Mouse (Mus musculus): ENCODE data around the gene Gm13275. TPM values are rescaled to one million over a fixed set of nuclear protein-coding genes. Genes with fewer than 3 reads are reported as not detected.

Gene Gm13275
- polyA plus RNA-seq, 2 experiments: 0.14 to 1.1 TPM

Other genes starting within 250 kb of the Gm13275 start
- not detected for gene Ifna15, start 236.2 kb upstream of the Gm13275 start, polyA plus RNA-seq (2012; fragmentation: generic; extraction: Trizol)
- gene Ifna14, start 222.7 kb upstream of the Gm13275 start, polyA plus RNA-seq (2012; fragmentation: generic; extraction: Trizol): not detected
- not detected for gene Ifna9, start 202.1 kb upstream of the Gm13275 start, polyA plus RNA-seq (2012; fragmentation: generic; extraction: Trizol)
- not detected for gene Ifna12, start 191.1 kb upstream of the Gm13275 start, polyA plus RNA-seq (2012; fragmentation: generic; extraction: Trizol)
- gene C87499, start 160.1 kb upstream of the Gm13275 start, polyA plus RNA-seq (2012; fragmentation: generic; extraction: Trizol): not detected
- gene Ifna13, start 150.0 kb upstream of the Gm13275 start, polyA plus RNA-seq (2012; fragmentation: generic; extraction: Trizol): not detected
- not detected for gene Ifna16, start 117.6 kb upstream of the Gm13275 start, polyA plus RNA-seq (2012; fragmentation: generic; extraction: Trizol)
- gene Ifna2, start 110.6 kb upstream of the Gm13275 start, polyA plus RNA-seq (2012; fragmentation: generic; extraction: Trizol): not detected
- gene Ifnab, start 103.1 kb upstream of the Gm13275 start, polyA plus RNA-seq (2012; fragmentation: generic; extraction: Trizol): under 1 TPM in 1 of 2 experiments, not detected in 1; 0.05 TPM
- 1 to 10 TPM in 1 of 2 experiments, under 1 TPM in 1; 0.08 to 1.1 TPM for gene Gm26566, start 72.7 kb upstream of the Gm13275 start, polyA plus RNA-seq (2012; fragmentation: generic; extraction: Trizol)
- 10 to 100 TPM in 1 of 2 experiments, 1 to 10 TPM in 1; 1.1 to 12.5 TPM for gene Klhl9, start 72.0 kb upstream of the Gm13275 start, polyA plus RNA-seq (2012; fragmentation: generic; extraction: Trizol)
- not detected for gene Gm13271, start 39.6 kb upstream of the Gm13275 start, polyA plus RNA-seq (2012; fragmentation: generic; extraction: Trizol)
- not detected for gene Gm13283, start 34.4 kb upstream of the Gm13275 start, polyA plus RNA-seq (2012; fragmentation: generic; extraction: Trizol)
- gene Gm13290, start 20.7 kb upstream of the Gm13275 start, polyA plus RNA-seq (2012; fragmentation: generic; extraction: Trizol): 1 to 10 TPM; 1.2 to 3.1 TPM
- gene Gm13289, start 17.6 kb upstream of the Gm13275 start, polyA plus RNA-seq (2012; fragmentation: generic; extraction: Trizol): not detected
- under 1 TPM; 0.21 to 0.38 TPM for gene Gm13272, start 14.6 kb upstream of the Gm13275 start, polyA plus RNA-seq (2012; fragmentation: generic; extraction: Trizol)
- not detected for gene Ifnz, start 12.4 kb upstream of the Gm13275 start, polyA plus RNA-seq (2012; fragmentation: generic; extraction: Trizol)
- 1 to 10 TPM in 1 of 2 experiments, under 1 TPM in 1; 0.42 to 1.7 TPM for gene Gm13276, start 8.8 kb upstream of the Gm13275 start, polyA plus RNA-seq (2012; fragmentation: generic; extraction: Trizol)
- gene Gm13277, start 5.9 kb upstream of the Gm13275 start, polyA plus RNA-seq (2012; fragmentation: generic; extraction: Trizol): not detected
- not detected for gene Gm13278, start 2.9 kb upstream of the Gm13275 start, polyA plus RNA-seq (2012; fragmentation: generic; extraction: Trizol)
- gene Gm13279, start 2.9 kb downstream of the Gm13275 start, polyA plus RNA-seq (2012; fragmentation: generic; extraction: Trizol): not detected
- not detected for gene Gm13285, start 5.2 kb downstream of the Gm13275 start, polyA plus RNA-seq (2012; fragmentation: generic; extraction: Trizol)
- 1 to 10 TPM in 1 of 2 experiments, under 1 TPM in 1; 0.14 to 1.1 TPM for gene Gm13287, start 8.8 kb downstream of the Gm13275 start, polyA plus RNA-seq (2012; fragmentation: generic; extraction: Trizol)
- gene Gm13288, start 11.0 kb downstream of the Gm13275 start, polyA plus RNA-seq (2012; fragmentation: generic; extraction: Trizol): under 1 TPM; 0.05 to 0.50 TPM
- gene Ifna7, start 21.7 kb downstream of the Gm13275 start, polyA plus RNA-seq (2012; fragmentation: generic; extraction: Trizol): not detected
- gene Ifna11, start 25.5 kb downstream of the Gm13275 start, polyA plus RNA-seq (2012; fragmentation: generic; extraction: Trizol): not detected
- not detected for gene Ifna6, start 32.9 kb downstream of the Gm13275 start, polyA plus RNA-seq (2012; fragmentation: generic; extraction: Trizol)
- gene Ifna5, start 41.0 kb downstream of the Gm13275 start, polyA plus RNA-seq (2012; fragmentation: generic; extraction: Trizol): not detected
- not detected for gene Ifna4, start 47.4 kb downstream of the Gm13275 start, polyA plus RNA-seq (2012; fragmentation: generic; extraction: Trizol)
- not detected for gene Ifna1, start 55.6 kb downstream of the Gm13275 start, polyA plus RNA-seq (2012; fragmentation: generic; extraction: Trizol)
- under 1 TPM in 1 of 2 experiments, not detected in 1; 0.08 TPM for gene Ifne, start 85.7 kb downstream of the Gm13275 start, polyA plus RNA-seq (2012; fragmentation: generic; extraction: Trizol)

Data from C3H10T1/2 (cell line).